Mouse (Mus musculus) spleen, postnatal 14 days (tissue): Measurements from ENCODE around the gene Aimp2.

Source experiments
- DNase-seq, 2 experiments: peaks; one replicate each; pipeline ENCODE4 v3.0.0; 2021 to 2022; ENCODE audit warnings: low spot score in 2 of 2

The Aimp2 gene

GRCm38 (mm10) chr5:143909417-143910400 lies at the start of gene Aimp2, which contains the start of gene Pms2:
TSS of gene Aimp2 (minus strand) at chr5:143909847.
TSS of gene Pms2 (plus strand) at chr5:143909964.
- DNase-seq, result peak; percentile 84 to 87

DNA sequence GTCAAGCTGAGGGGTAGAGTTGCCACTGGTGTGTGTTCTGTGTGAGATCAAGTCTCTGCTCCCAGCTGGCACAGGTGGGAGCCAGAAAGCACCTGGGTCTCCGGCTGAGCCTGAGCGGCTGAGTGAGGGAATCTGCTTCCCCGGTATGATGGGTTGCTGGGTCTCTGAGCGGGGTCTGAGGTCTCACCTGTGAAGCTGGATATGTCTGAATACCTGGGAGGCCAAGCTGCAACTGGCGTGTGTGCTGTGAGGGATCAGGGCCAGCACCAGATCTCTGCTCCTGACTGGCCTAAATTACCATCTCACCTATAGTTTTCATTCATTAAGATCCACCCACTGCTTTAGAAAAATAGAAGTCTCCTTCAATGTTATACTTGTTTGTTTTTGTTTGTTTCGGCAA lies 47.5 kb upstream of the Aimp2 start:
- DNase-seq, result no peak

DNA sequence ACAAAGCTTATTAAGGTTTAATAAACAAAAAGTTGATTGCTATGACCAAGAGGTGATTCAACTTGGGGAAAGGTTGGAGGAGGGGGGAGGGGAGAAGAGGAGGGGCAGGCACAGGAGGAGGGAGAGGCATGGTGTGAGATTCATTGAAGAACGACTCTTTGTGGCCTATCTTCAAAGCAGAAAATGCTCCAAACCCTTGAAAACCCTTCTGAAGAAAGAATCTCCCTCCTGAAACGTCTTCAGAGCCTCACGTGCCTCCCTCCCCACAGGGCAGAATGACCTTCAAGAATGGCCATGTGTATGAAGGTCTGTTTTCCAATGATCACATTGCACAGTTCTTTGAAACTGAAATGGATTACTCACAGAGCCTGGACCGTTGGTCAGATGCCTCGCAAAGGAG lies 40.4 kb upstream of the Aimp2 start:
- no peak for DNase-seq

GRCm38 (mm10) chr5:143948361-143948760 lies 38.7 kb upstream of the Aimp2 start:
- no peak for DNase-seq

- DNase-seq, result no peak
These were observed 33.8 kb upstream of the Aimp2 start for GRCm38 (mm10) chr5:143943231-143944125.

GRCm38 (mm10) chr5:143941588-143941987 lies 31.9 kb upstream of the Aimp2 start:
- DNase-seq, result no peak

GRCm38 (mm10) chr5:143936156-143936555 lies 26.5 kb upstream of the Aimp2 start:
- DNase-seq, result no peak

DNA sequence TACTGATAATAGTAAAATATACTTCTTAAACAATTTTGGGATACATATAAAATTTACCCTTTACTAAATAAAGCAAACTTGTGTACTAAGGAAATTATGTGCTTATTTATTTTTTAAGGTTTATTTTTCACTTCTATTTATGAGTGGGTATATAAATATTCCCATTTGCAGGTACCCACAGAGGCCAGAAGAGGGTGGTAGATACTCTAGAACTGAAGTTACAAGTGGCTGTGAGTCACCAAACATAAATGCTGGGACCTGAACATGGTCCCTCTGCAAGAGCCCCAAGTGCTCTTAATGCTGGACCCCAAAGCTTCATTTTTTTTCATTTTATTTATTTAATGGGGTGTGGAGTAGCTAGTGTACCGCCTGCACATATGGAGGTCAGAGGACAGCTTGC lies 24.2 kb upstream of the Aimp2 start:
- DNase-seq, result no peak

DNA sequence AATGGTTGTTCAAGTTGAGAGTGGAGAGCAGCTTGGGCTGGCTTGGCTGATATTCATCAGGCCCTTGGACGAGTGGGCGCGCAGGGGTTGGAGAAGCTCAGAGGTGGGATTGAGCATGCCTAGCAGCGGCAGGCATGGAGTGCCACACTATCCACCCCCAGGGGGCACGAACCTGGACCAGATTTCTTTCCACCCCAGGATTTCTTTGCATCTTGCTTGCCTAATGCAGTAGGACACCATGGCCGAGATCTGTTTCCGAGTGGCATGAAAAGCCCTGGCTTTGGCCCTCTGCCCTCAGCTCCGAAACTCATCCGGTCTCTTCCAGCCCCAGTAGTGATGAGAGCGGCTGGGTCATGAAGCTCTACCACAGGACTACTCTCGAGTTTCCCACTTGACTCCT lies 23.8 kb upstream of the Aimp2 start:
- DNase-seq, result no peak

DNA sequence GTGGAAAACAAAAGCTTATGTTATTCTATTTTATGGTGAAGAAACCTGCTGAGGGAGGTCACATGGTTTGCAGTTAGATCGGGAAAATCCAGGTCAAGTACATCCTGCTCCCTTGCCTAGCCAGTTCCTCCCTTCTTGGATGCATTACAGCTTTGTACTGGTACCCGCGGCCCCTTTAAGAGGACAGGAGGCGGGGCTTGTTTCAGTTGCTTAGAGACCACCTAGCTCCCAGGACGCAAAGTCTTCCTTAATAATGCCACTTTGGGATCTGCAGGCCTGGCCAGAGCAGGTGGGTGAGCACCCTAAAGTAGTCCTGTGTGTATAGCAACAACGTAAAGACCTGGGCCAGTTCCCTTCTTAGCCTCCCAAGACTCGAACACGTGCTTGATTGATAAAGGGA lies 23.2 kb upstream of the Aimp2 start, which contains the start of gene Rsph10b:
TSS of gene Rsph10b (plus strand) at position 205 of the 400 bp plus-strand sequence.
- no peak for DNase-seq

DNA sequence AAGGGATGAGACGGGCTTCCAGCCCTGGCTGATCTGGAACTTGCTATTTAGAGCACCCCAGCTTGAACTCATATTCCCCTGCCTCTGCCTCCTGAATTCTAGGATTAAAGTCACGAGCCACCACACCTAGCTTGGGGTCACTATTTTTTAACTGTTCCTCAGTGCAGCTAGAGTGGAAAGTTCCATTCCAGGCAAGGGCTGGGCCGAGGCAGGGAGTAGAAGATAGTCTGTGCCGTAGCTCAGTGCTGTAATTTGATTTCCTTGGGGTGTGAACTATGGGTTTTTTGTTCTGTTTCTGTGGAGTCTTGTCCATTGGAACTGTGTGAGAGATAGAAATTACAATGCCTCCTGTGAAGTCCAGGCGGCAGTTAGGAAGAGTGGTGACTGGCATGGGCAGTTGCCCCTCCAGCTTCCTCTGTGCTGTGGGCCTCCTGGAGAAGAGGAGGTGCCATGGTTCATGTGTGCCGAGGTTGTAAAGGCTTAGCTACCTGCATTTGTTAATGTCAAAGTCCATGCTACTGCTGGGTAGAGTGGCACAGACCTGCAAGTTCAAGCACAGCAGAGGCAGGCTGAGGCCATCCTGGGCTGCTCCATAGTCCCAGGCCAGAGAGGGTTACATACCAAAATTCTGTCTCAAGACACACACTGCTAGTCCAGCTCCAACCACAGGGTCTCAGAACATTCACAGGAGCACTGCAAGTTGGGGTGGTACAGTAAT lies 22.4 kb upstream of the Aimp2 start:
- DNase-seq, result no peak

GRCm38 (mm10) chr5:143930656-143931055 lies 21.0 kb upstream of the Aimp2 start:
- no peak for DNase-seq

GRCm38 (mm10) chr5:143929291-143929690 lies 19.6 kb upstream of the Aimp2 start:
- DNase-seq, result no peak

- DNase-seq, result no peak
These were observed 18.2 kb upstream of the Aimp2 start, which contains the start of gene Gm42421 for GRCm38 (mm10) chr5:143927875-143928274. TSS of gene Gm42421 (plus strand) at chr5:143928175.

- DNase-seq, result no peak
These were observed 15.3 kb upstream of the Aimp2 start for GRCm38 (mm10) chr5:143924781-143925452.

DNA sequence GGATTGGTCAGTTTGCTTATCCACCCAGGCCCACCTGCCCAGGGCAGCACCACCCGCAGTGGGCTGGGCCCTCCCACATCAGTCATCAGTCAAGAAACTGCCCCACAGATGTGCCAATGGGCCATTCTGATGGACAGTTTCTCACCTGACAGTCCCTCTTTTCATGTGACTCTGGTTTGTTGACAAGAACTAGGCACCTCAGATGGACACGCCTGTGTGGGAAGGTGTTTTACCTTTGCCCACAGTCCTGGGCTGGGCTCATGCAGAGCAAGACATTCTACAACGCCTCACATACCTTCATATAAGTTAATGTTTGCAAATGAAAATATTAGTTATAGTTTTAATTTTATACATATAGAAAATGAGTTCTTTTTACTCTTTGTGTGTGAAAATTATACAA lies 8.5 kb upstream of the Aimp2 start:
- DNase-seq, result no peak

- DNase-seq, result peak; percentile 23 to 53
These were observed 7.8 kb upstream of the Aimp2 start for GRCm38 (mm10) chr5:143917418-143917817.

- no peak for DNase-seq
These were observed 6.6 kb upstream of the Aimp2 start for GRCm38 (mm10) chr5:143916221-143916620.

DNA sequence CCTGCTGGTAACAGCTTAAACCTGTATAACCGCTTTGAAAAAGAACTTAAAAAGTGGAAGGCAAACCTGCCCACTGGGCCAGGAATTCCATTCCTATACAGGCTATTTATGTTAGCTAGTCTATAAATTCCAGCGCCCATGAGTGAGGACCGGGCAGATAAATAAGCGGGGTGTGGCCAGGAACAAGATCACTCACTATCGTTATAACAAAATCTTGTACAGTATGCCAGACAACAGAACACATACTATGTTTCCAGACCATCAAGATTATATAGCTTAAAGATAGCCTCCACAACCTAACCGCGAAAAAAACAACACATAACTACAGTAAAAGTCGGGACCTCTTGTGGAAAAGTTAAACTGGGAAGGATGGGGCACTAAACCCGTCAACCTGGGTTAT lies 721 bp downstream of the Aimp2 start:
- DNase-seq, result no peak

DNA sequence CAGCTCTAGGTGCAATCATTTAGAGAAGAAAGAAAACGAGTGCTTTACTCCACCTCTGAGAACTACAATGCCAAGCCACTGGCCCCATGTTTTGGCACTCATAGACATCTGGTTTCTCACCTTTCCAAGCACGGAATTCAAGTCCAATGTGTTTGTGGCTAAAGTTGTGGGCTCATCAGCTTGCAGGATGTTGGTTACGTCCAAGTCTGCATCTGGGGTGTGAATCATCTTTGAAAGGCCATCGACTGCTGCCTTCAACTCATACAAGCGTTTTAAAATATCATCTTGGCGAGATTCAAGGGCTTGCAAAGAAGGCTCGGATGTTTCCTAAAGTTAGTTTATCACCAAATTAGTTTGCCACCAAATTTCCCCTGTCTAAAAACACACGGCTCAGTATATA lies 3.2 kb downstream of the Aimp2 start:
- no peak for DNase-seq

DNA sequence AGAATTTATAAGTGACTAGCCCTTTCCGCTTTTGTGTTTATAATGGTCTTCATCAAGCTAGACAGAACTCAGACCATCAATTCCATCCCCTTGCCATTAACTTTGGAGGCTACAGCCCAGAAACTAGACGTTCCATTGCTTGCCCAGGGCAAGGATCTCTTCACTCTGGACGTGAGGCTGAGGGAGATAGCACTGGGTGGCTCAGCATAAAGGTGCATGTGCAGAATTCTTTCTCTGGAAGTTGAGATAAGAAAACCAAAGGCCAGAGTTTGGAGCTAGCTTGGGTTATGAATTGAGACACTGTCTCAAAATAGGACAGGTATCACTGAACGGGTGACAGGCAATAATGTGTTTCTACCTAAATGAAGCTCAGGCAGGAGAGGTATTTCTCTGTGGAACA lies 5.8 kb downstream of the Aimp2 start:
- no peak for DNase-seq
